Mouse (Mus musculus): ENCODE results near the gene Pttg1ip. TPM values are rescaled to one million over a fixed set of nuclear protein-coding genes. Genes with fewer than 3 reads are reported as not detected.

Pttg1ip gene
- polyA plus RNA-seq, 1 experiment from 2014 or later: 126 TPM

DNA sequence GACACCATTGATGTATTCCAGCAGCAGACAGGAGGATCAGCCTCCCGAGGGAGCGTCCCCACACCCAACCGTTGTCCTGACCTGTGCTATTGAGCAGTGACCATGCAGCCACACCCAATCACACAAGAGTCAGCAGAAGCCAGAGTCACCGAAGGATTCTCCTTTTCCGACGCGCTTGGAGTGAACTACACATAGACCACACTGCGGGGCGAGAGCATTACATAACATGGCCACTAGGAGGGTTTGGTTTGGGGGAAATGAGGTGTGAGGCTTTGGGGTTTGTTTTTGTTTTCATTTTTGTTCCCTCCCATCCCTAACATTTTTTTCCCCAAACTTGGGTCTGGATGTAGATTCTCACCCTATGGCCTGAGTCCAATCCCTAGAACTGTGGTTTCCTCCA, 34.6 kb downstream of the Pttg1ip start:
- Histone ChIP-seq H3K4me2 (ENCODE audit: low read depth, low read length) (no peak overlapping the region), H3K36me3 (replicated peaks; ENCODE audit: insufficient read depth, low read length) (peaks cover 48% of the 10 kb centered on the region), H3K27ac (ENCODE audit: low read depth) (0 out of 2 replicates have a peak overlapping the region, but pooled peaks have one; percentile 22), H3K27me3 (ENCODE audit: insufficient read depth, low read length) (no peaks in the 10 kb centered on the region), H3K4me1 (ENCODE audit: insufficient read depth) (peaks cover 13% of the 10 kb centered on the region), H3K9me3 (ENCODE audit: low read length) (no peaks in the 10 kb centered on the region), H3K4me3 (ENCODE audit: low read depth, low read length) (no peak overlapping the region), H3K9ac (replicated peaks) (no peak overlapping the region)
- WGBS (ENCODE audit: insufficient replicate concordance): 94% methylated on average over 9 of the region's 9 CpGs
- TF ChIP-seq CTCF (IDR thresholded peaks at IDR 0.05; ENCODE audit: low read depth): peak; percentile 24
- no peak for TF ChIP-seq EP300 (IDR thresholded peaks at IDR 0.05; ENCODE audit: low read depth)
- ATAC-seq (no peak), DNase-seq (no peak)

- Histone ChIP-seq H3K9ac (replicated peaks) (no peak overlapping the region), H3K4me1 (ENCODE audit: insufficient read depth) (peaks cover 18% of the 10 kb centered on the region), H3K27ac (ENCODE audit: low read depth) (0 out of 2 replicates have a peak overlapping the region, but pooled peaks have one; percentile 42), H3K4me3 (ENCODE audit: low read depth, low read length) (no peak overlapping the region), H3K36me3 (replicated peaks; ENCODE audit: insufficient read depth, low read length) (peaks cover 41% of the 10 kb centered on the region), H3K9me3 (ENCODE audit: low read length) (no peaks in the 10 kb centered on the region), H3K4me2 (ENCODE audit: low read depth, low read length) (no peak overlapping the region), H3K27me3 (ENCODE audit: insufficient read depth, low read length) (no peaks in the 10 kb centered on the region)
- peak; percentile 55 for ATAC-seq
- no peak for TF ChIP-seq EP300 (IDR thresholded peaks at IDR 0.05; ENCODE audit: low read depth)
- no peak for TF ChIP-seq CTCF (IDR thresholded peaks at IDR 0.05; ENCODE audit: low read depth)
- 69% methylated on average over 7 of the region's 7 CpGs for WGBS (ENCODE audit: insufficient replicate concordance)
- DNase-seq: no peak
These were observed 35.4 kb downstream of the Pttg1ip start for GRCm38 (mm10) chr10:77616926-77617325.

GRCm38 (mm10) chr10:77621546-77621945, 40.0 kb downstream of the Pttg1ip start:
- ATAC-seq (no peak), DNase-seq (no peak)
- H3K27ac ChIP-seq (ENCODE audit: low read depth): peak overlapping the region; percentile 90
- H3K4me2 ChIP-seq (ENCODE audit: low read depth, low read length): peak overlapping the region; percentile 82
- TF ChIP-seq EP300 (IDR thresholded peaks at IDR 0.05; ENCODE audit: low read depth): no peak
- no peak for TF ChIP-seq CTCF (IDR thresholded peaks at IDR 0.05; ENCODE audit: low read depth)
- H3K36me3 ChIP-seq (replicated peaks; ENCODE audit: insufficient read depth, low read length): peaks cover 4% of the 10 kb centered on the region
- peak overlapping the region; percentile 67 for H3K4me3 ChIP-seq (ENCODE audit: low read depth, low read length)
- H3K9ac ChIP-seq (replicated peaks): peak overlapping the region; percentile 82
- H3K9me3 ChIP-seq (ENCODE audit: low read length): no peaks in the 10 kb centered on the region
- WGBS (ENCODE audit: insufficient replicate concordance): 68% methylated on average over 8 of the region's 8 CpGs
- H3K27me3 ChIP-seq (ENCODE audit: insufficient read depth, low read length): no peaks in the 10 kb centered on the region
- peaks cover 38% of the 10 kb centered on the region for H3K4me1 ChIP-seq (ENCODE audit: insufficient read depth)

GRCm38 (mm10) chr10:77622055-77622988, 40.8 kb downstream of the Pttg1ip start, which contains the start of gene Ube2g2:
Gene Ube2g2 (plus strand): TSS chr10:77622275.
- TF ChIP-seq CTCF (IDR thresholded peaks at IDR 0.05; ENCODE audit: low read depth): no peak
- TF ChIP-seq EP300 (IDR thresholded peaks at IDR 0.05; ENCODE audit: low read depth): peak; percentile 42; the same call in 1 of the 2 replicates
- H3K27ac ChIP-seq (ENCODE audit: low read depth): peak within 1 kb of the TSS; percentile 90
- H3K9me3 ChIP-seq (ENCODE audit: low read length): no peaks in the 10 kb centered on the region
- H3K4me1 ChIP-seq (ENCODE audit: insufficient read depth): peaks cover 42% of the 10 kb centered on the region
- ATAC-seq (peak; percentile 88), DNase-seq (peak; percentile 96)
- peak within 1 kb of the TSS; percentile 82 for H3K9ac ChIP-seq (replicated peaks)
- H3K27me3 ChIP-seq (ENCODE audit: insufficient read depth, low read length): no peaks in the 10 kb centered on the region
- H3K4me2 ChIP-seq (ENCODE audit: low read depth, low read length): peak within 1 kb of the TSS; percentile 82
- H3K4me3 ChIP-seq (ENCODE audit: low read depth, low read length): peak within 1 kb of the TSS; percentile 67
- under 1% methylated on average over 86 of the region's 96 CpGs for WGBS (ENCODE audit: insufficient replicate concordance)
- peaks cover 2% of the 10 kb centered on the region; the same call in 1 of the 2 replicates for H3K36me3 ChIP-seq (replicated peaks; ENCODE audit: insufficient read depth, low read length)

GRCm38 (mm10) chr10:77623069-77623492, 41.6 kb downstream of the Pttg1ip start:
- ATAC-seq: no peak
- Histone ChIP-seq H3K36me3 (replicated peaks; ENCODE audit: insufficient read depth, low read length) (peaks cover 2% of the 10 kb centered on the region; the same call in 1 of the 2 replicates), H3K4me2 (ENCODE audit: low read depth, low read length) (peak overlapping the region; percentile 82), H3K4me3 (ENCODE audit: low read depth, low read length) (peak overlapping the region; percentile 67), H3K9ac (replicated peaks) (peak overlapping the region; percentile 82), H3K9me3 (ENCODE audit: low read length) (no peaks in the 10 kb centered on the region), H3K4me1 (ENCODE audit: insufficient read depth) (peaks cover 41% of the 10 kb centered on the region), H3K27me3 (ENCODE audit: insufficient read depth, low read length) (no peaks in the 10 kb centered on the region), H3K27ac (ENCODE audit: low read depth) (peak overlapping the region; percentile 90)
- TF ChIP-seq CTCF (IDR thresholded peaks at IDR 0.05; ENCODE audit: low read depth) (0 out of 2 replicates have a peak, but pooled peaks have one; percentile 14), EP300 (IDR thresholded peaks at IDR 0.05; ENCODE audit: low read depth) (no peak)
- DNase-seq: peak; percentile 45
- WGBS (ENCODE audit: insufficient replicate concordance): 10% methylated on average over 8 of the region's 8 CpGs

Measured in liver, postnatal 0 days (tissue).